Mouse (Mus musculus): ENCODE measurements around the gene Hes1. TPM values are rescaled to one million over a fixed set of nuclear protein-coding genes. Genes with fewer than 3 reads are reported as not detected.

Gene Hes1
- total and polyA plus RNA-seq, 3 experiments = 16.2 to 44.6 (median 21.4) TPM

- under 1% methylated on average over 38 of the region's 38 CpGs for WGBS
- H3K36me3 ChIP-seq (ENCODE audit: control insufficient read depth, insufficient read depth, low read length) = peaks cover 3% of the 10 kb centered on the region; the same call in 1 of the 2 replicates
- peak; percentile 81 to 82 for DNase-seq
- H3K79me2 ChIP-seq (replicated peaks; ENCODE audit: control insufficient read depth, insufficient read depth, low read length) = no peaks in the 10 kb centered on the region
- no peaks in the 10 kb centered on the region for H3K27me3 ChIP-seq (ENCODE audit: control insufficient read depth, insufficient read depth, low read length)
- H3K4me1 ChIP-seq (ENCODE audit: control insufficient read depth, insufficient read depth, low read length) = peaks cover 6% of the 10 kb centered on the region
- TF ChIP-seq EP300 (IDR thresholded peaks at IDR 0.05; ENCODE audit: insufficient read depth, low read depth, low read length) (no peak), CTCF (IDR thresholded peaks at IDR 0.05) (no peak), POLR2A (IDR thresholded peaks at IDR 0.05; ENCODE audit: insufficient read depth, low read depth, low read length) (peak; percentile 49; the same call in 1 of the 2 replicates)
- intact Hi-C loops (cut with DNase I) = loop anchor here (1.0 to 10.0 kb wide), 2 partner anchors 57 to 432 kb away; no protein-coding TSS in a partner anchor
- peak overlapping the region; percentile 62 for H3K4me3 ChIP-seq
- H3K9ac ChIP-seq (ENCODE audit: low read depth, low read length) = peak overlapping the region; percentile 83
- H3K27ac ChIP-seq = peak overlapping the region; percentile 93
Measured at GRCm38 (mm10) chr16:30066184-30066851, 2.1 kb downstream of the Hes1 start.

GRCm38 (mm10) chr16:30066852-30067301, 2.7 kb downstream of the Hes1 start:
- Histone ChIP-seq H3K27me3 (ENCODE audit: control insufficient read depth, insufficient read depth, low read length) (no peaks in the 10 kb centered on the region), H3K79me2 (replicated peaks; ENCODE audit: control insufficient read depth, insufficient read depth, low read length) (no peaks in the 10 kb centered on the region), H3K4me1 (ENCODE audit: control insufficient read depth, insufficient read depth, low read length) (peaks cover 6% of the 10 kb centered on the region), H3K36me3 (ENCODE audit: control insufficient read depth, insufficient read depth, low read length) (peaks cover 3% of the 10 kb centered on the region; the same call in 1 of the 2 replicates), H3K27ac (peak overlapping the region; percentile 93), H3K4me3 (peak overlapping the region; percentile 62), H3K9ac (ENCODE audit: low read depth, low read length) (peak overlapping the region; percentile 83)
- TF ChIP-seq CTCF (IDR thresholded peaks at IDR 0.05) (peak; percentile 82), EP300 (IDR thresholded peaks at IDR 0.05; ENCODE audit: insufficient read depth, low read depth, low read length) (peak; percentile 65; the same call in 1 of the 2 replicates), POLR2A (IDR thresholded peaks at IDR 0.05; ENCODE audit: insufficient read depth, low read depth, low read length) (no peak; the same call in 1 of the 2 replicates)
- under 1% methylated on average over 44 of the region's 46 CpGs for WGBS
- intact Hi-C loops (cut with DNase I) = loop anchor here (1.0 to 10.0 kb wide), 4 partner anchors 58 to 432 kb away; no protein-coding TSS in a partner anchor
- DNase-seq = peak; percentile 92 to 93

- peak overlapping the region; percentile 46 for H3K9ac ChIP-seq (ENCODE audit: low read depth, low read length)
- H3K4me3 ChIP-seq = peak overlapping the region; percentile 62; the same call in 1 of the 2 replicates
- WGBS = 14% methylated on average over 36 of the region's 36 CpGs
- intact Hi-C loops (cut with DNase I) = loop anchor here (2.0 to 10.0 kb wide), 2 partner anchors 168 to 434 kb away; no protein-coding TSS in a partner anchor
- TF ChIP-seq CTCF (IDR thresholded peaks at IDR 0.05) = no peak
- peak; percentile 39; the same call in 1 of the 2 replicates for TF ChIP-seq POLR2A (IDR thresholded peaks at IDR 0.05; ENCODE audit: insufficient read depth, low read depth, low read length)
- TF ChIP-seq EP300 (IDR thresholded peaks at IDR 0.05; ENCODE audit: insufficient read depth, low read depth, low read length) = no peak
- no peaks in the 10 kb centered on the region for H3K27me3 ChIP-seq (ENCODE audit: control insufficient read depth, insufficient read depth, low read length)
- peaks cover 6% of the 10 kb centered on the region for H3K4me1 ChIP-seq (ENCODE audit: control insufficient read depth, insufficient read depth, low read length)
- peaks cover 3% of the 10 kb centered on the region; the same call in 1 of the 2 replicates for H3K36me3 ChIP-seq (ENCODE audit: control insufficient read depth, insufficient read depth, low read length)
- H3K27ac ChIP-seq = peak overlapping the region; percentile 18; the same call in 1 of the 2 replicates
- DNase-seq = peak; percentile 36 to 54
- H3K79me2 ChIP-seq (replicated peaks; ENCODE audit: control insufficient read depth, insufficient read depth, low read length) = no peaks in the 10 kb centered on the region
Measured at GRCm38 (mm10) chr16:30068041-30069020, 4.1 kb downstream of the Hes1 start.

- intact Hi-C loops (cut with DNase I) = loop anchor here (2.0 to 10.0 kb wide), 2 partner anchors 167 to 435 kb away; no protein-coding TSS in a partner anchor
- Histone ChIP-seq H3K4me3 (peak overlapping the region; percentile 53), H3K36me3 (ENCODE audit: control insufficient read depth, insufficient read depth, low read length) (peaks cover 3% of the 10 kb centered on the region; the same call in 1 of the 2 replicates), H3K4me1 (ENCODE audit: control insufficient read depth, insufficient read depth, low read length) (peaks cover 6% of the 10 kb centered on the region), H3K27me3 (ENCODE audit: control insufficient read depth, insufficient read depth, low read length) (no peaks in the 10 kb centered on the region), H3K27ac (peak overlapping the region; percentile 89), H3K9ac (ENCODE audit: low read depth, low read length) (peak overlapping the region; percentile 63), H3K79me2 (replicated peaks; ENCODE audit: control insufficient read depth, insufficient read depth, low read length) (no peaks in the 10 kb centered on the region)
- no peak for TF ChIP-seq CTCF (IDR thresholded peaks at IDR 0.05)
- TF ChIP-seq POLR2A (IDR thresholded peaks at IDR 0.05; ENCODE audit: insufficient read depth, low read depth, low read length) = no peak
- TF ChIP-seq EP300 (IDR thresholded peaks at IDR 0.05; ENCODE audit: insufficient read depth, low read depth, low read length) = no peak
- 13% methylated on average over 4 of the region's 4 CpGs for WGBS
- no peak for DNase-seq
Measured at GRCm38 (mm10) chr16:30069580-30069949, 5.4 kb downstream of the Hes1 start.

GRCm38 (mm10) chr16:30069950-30070770, 6.0 kb downstream of the Hes1 start:
- TF ChIP-seq CTCF (IDR thresholded peaks at IDR 0.05) (no peak), POLR2A (IDR thresholded peaks at IDR 0.05; ENCODE audit: insufficient read depth, low read depth, low read length) (no peak), EP300 (IDR thresholded peaks at IDR 0.05; ENCODE audit: insufficient read depth, low read depth, low read length) (no peak)
- WGBS = under 1% methylated on average over 62 of the region's 82 CpGs
- H3K27ac ChIP-seq = peak overlapping the region; percentile 92
- intact Hi-C loops (cut with DNase I) = loop anchor here (1.0 to 10.0 kb wide), 3 partner anchors 118 to 435 kb away; no protein-coding TSS in a partner anchor
- peak overlapping the region; percentile 78 for H3K9ac ChIP-seq (ENCODE audit: low read depth, low read length)
- peaks cover 6% of the 10 kb centered on the region for H3K4me1 ChIP-seq (ENCODE audit: control insufficient read depth, insufficient read depth, low read length)
- H3K27me3 ChIP-seq (ENCODE audit: control insufficient read depth, insufficient read depth, low read length) = no peaks in the 10 kb centered on the region
- peak overlapping the region; percentile 53 for H3K4me3 ChIP-seq
- DNase-seq = peak; percentile 89 to 93
- no peaks in the 10 kb centered on the region for H3K79me2 ChIP-seq (replicated peaks; ENCODE audit: control insufficient read depth, insufficient read depth, low read length)
- peaks cover 3% of the 10 kb centered on the region; the same call in 1 of the 2 replicates for H3K36me3 ChIP-seq (ENCODE audit: control insufficient read depth, insufficient read depth, low read length)
